ENCODE assay signal across 8 mouse cellular contexts in genomic region chr11:78887102-78887971, GRCm38 (mm10). TPM values are rescaled to one million over a fixed set of nuclear protein-coding genes. Genes with fewer than 3 reads are reported as not detected.
A peak's percentile ranks its signal among the peaks of the same experiment; 100 is the strongest.
DNase-seq lines count a peak whose midpoint lies in the region; ATAC-seq and TF ChIP-seq lines count a peak whose summit lies in the region.

No protein-coding gene starts in this region.

- 15% methylated on average over 8 of the region's 9 CpGs for WGBS in embryonic facial prominence, embryonic 13.5 days
- 35% methylated on average over 9 of the region's 9 CpGs for WGBS in heart, adult 2 months
- 31% methylated on average over 9 of the region's 9 CpGs for WGBS in limb, embryonic 11.5 days

- intact Hi-C loops in heart, adult 2 months (cut with DNase I): no loop called here

- H3K9ac ChIP-seq in embryonic facial prominence, embryonic 13.5 days: no peak overlapping the region
- H3K9ac ChIP-seq in heart, adult 2 months (ENCODE audit: low read depth, low read length): no peak overlapping the region
- no peak overlapping the region for H3K9ac ChIP-seq in limb, embryonic 11.5 days (ENCODE audit: low read length)

- no peaks in the 10 kb centered on the region for H3K36me3 ChIP-seq in embryonic facial prominence, embryonic 13.5 days
- H3K36me3 ChIP-seq in heart, adult 2 months (ENCODE audit: control insufficient read depth, insufficient read depth, low read length): no peaks in the 10 kb centered on the region
- H3K36me3 ChIP-seq in limb, embryonic 11.5 days (ENCODE audit: control insufficient read depth, insufficient read depth, low read length): no peaks in the 10 kb centered on the region

- H3K4me1 ChIP-seq in embryonic facial prominence, embryonic 13.5 days: peaks cover 20% of the 10 kb centered on the region
- peaks cover 2% of the 10 kb centered on the region; the same call in 1 of the 2 replicates for H3K4me1 ChIP-seq in heart, adult 2 months (ENCODE audit: control insufficient read depth, insufficient read depth, low read length)
- peaks cover 4% of the 10 kb centered on the region; the same call in 1 of the 2 replicates for H3K4me1 ChIP-seq in limb, embryonic 11.5 days (ENCODE audit: control insufficient read depth, insufficient read depth, low read length)

- TF ChIP-seq CTCF in heart, adult 2 months (IDR thresholded peaks at IDR 0.05): no peak

- no peak for TF ChIP-seq EP300 in heart, adult 2 months (IDR thresholded peaks at IDR 0.05; ENCODE audit: insufficient read depth, low read depth, low read length)

- peak; percentile 52; the same call in 1 of the 2 replicates for ATAC-seq in embryonic facial prominence, embryonic 13.5 days (ENCODE audit: insufficient number of reproducible peaks, insufficient read depth, low FRiP score, low TSS enrichment, low read depth)
- ATAC-seq in limb, embryonic 11.5 days (ENCODE audit: insufficient number of reproducible peaks, low FRiP score, low TSS enrichment, low read depth): no peak
- peak; percentile 68; the same call in 1 of the 2 replicates for ATAC-seq in monocyte, adult 5-6 weeks (replicated peaks; ENCODE audit: insufficient number of reproducible peaks, low FRiP score, low TSS enrichment, poor library complexity, severe bottlenecking)

- peak; percentile 12 to 13 for DNase-seq in thymus, adult 18-20 months
- no peak for DNase-seq in thymus, postnatal 10 days (ENCODE audit: low spot score in 2 of 2)
- peak; percentile 72 to 84 for DNase-seq in heart, adult 2 months
- peak; percentile 77 for DNase-seq in kidney, adult 9 months
- DNase-seq in limb, embryonic 11.5 days (ENCODE audit: low spot score): peak; percentile 50
- peak; percentile 31 to 37 for DNase-seq in spleen, postnatal 36 days (ENCODE audit: low spot score in 2 of 2)

- no peaks in the 10 kb centered on the region for H3K79me2 ChIP-seq in heart, adult 2 months (replicated peaks; ENCODE audit: control insufficient read depth, insufficient read depth, low read length)

- peak overlapping the region; percentile 80 for H3K27ac ChIP-seq in embryonic facial prominence, embryonic 13.5 days
- H3K27ac ChIP-seq in heart, adult 2 months: no peak overlapping the region; the same call in 1 of the 2 replicates
- H3K27ac ChIP-seq in limb, embryonic 11.5 days (replicated peaks; ENCODE audit: low read depth, low read length): peak overlapping the region; percentile 70

- no peaks in the 10 kb centered on the region for H3K27me3 ChIP-seq in embryonic facial prominence, embryonic 13.5 days
- H3K27me3 ChIP-seq in heart, adult 2 months (ENCODE audit: control insufficient read depth, insufficient read depth, low read length): no peaks in the 10 kb centered on the region
- no peaks in the 10 kb centered on the region for H3K27me3 ChIP-seq in limb, embryonic 11.5 days (ENCODE audit: control insufficient read depth, insufficient read depth, low read length)

- TF ChIP-seq POLR2A in heart, adult 2 months (IDR thresholded peaks at IDR 0.05; ENCODE audit: insufficient read depth, low read depth, low read length): no peak

- H3K4me2 ChIP-seq in embryonic facial prominence, embryonic 13.5 days: peak overlapping the region; percentile 37
- H3K4me2 ChIP-seq in limb, embryonic 11.5 days (ENCODE audit: low read depth, severe bottlenecking): no peak overlapping the region

- no peaks in the 10 kb centered on the region for H3K9me3 ChIP-seq in embryonic facial prominence, embryonic 13.5 days
- no peaks in the 10 kb centered on the region for H3K9me3 ChIP-seq in limb, embryonic 11.5 days (ENCODE audit: control insufficient read depth, low read length)

- H3K4me3 ChIP-seq in embryonic facial prominence, embryonic 13.5 days: peak overlapping the region; percentile 18; the same call in 1 of the 2 replicates
- no peak overlapping the region for H3K4me3 ChIP-seq in heart, adult 2 months
- no peak overlapping the region for H3K4me3 ChIP-seq in limb, embryonic 11.5 days (ENCODE audit: low read depth, low read length)

RNA-seq across cellular contexts. Expression of gene Nos2, which starts 33.2 kb away (rescaled TPM):
- polyA plus RNA-seq in embryonic facial prominence, embryonic 13.5 days (2015; fragmentation: Nextera tagmentation; extraction: Ambion mirVana): 0.95 and 1.1 TPM in 2 replicates
- 1 to 10 TPM; 5.0 to 5.7 TPM for total RNA-seq in heart, adult 2 months (2021)
- 8.3 TPM in 2 replicates for polyA plus RNA-seq in heart, adult 2 months (2012; rRNA removed)
- polyA plus RNA-seq in limb, embryonic 11.5 days (2014; fragmentation: Nextera tagmentation; extraction: Ambion mirVana): 0.92 and 0.95 TPM in 2 replicates
- total RNA-seq in monocyte, adult 5-6 weeks (2017): not detected in 3 replicates

Comparison
In these comparisons a context has a peak if more than half of its experiments do, and no peak if none do; other contexts are left out.
1. DNase-seq: peak in thymus, adult 18-20 months (2 of 2), heart, adult 2 months (2 of 2), kidney, adult 9 months (single experiment), limb, embryonic 11.5 days (single experiment) and spleen, postnatal 36 days (2 of 2); none in thymus, postnatal 10 days (0 of 2).